8 mouse cellular contexts compared by ENCODE assay signal in the genomic region with DNA sequence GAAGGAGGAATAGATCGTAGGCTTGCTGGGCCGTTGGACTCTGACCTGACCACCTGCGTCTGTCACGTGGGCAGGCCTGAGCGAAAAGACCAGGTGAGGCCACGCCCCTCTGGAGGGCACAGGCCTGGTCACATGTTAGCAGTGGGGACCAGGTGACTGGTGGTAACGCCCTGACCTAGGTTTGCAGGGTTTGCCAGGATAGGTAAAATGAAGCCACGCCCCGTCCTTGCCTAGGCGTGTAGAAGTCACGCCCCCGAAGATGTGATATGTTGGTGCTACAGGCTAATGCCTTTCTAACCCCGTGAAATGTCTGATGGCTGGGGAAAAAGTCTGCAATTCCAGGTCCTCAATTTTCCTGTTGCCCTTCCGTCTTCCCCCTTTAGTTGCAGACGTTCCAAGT. TPM values are rescaled to one million over a fixed set of nuclear protein-coding genes. Genes with fewer than 3 reads are reported as not detected.
DNase-seq lines count a peak whose midpoint lies in the region; ATAC-seq and TF ChIP-seq lines count a peak whose summit lies in the region.

No protein-coding gene starts in this region.

- intact Hi-C loops in left cerebral cortex, postnatal 10 days (cut with DNase I): loop anchor here (1.0 kb wide), 1 partner anchor 16 kb away; no protein-coding TSS in a partner anchor

- peak; percentile 43 for ATAC-seq in hindbrain, embryonic 16.5 days
- ATAC-seq in liver, embryonic 11.5 days (replicated peaks; ENCODE audit: low FRiP score): peak; percentile 57
- 0 out of 2 replicates have a peak, but pooled peaks have one; percentile 5 for ATAC-seq in monocyte, adult 5-6 weeks (replicated peaks; ENCODE audit: insufficient number of reproducible peaks, low FRiP score, low TSS enrichment, poor library complexity, severe bottlenecking)

- no peaks in the 10 kb centered on the region for H3K27me3 ChIP-seq in testis, adult 2 months (ENCODE audit: control insufficient read depth, insufficient read depth, low read length)
- peaks cover 47% of the 10 kb centered on the region for H3K27me3 ChIP-seq in embryonic facial prominence, embryonic 10.5 days (replicated peaks; ENCODE audit: low read depth, poor library complexity, severe bottlenecking)
- H3K27me3 ChIP-seq in hindbrain, embryonic 16.5 days (replicated peaks; ENCODE audit: control insufficient read depth, insufficient read depth, low read length): peaks cover 7% of the 10 kb centered on the region
- H3K27me3 ChIP-seq in liver, embryonic 11.5 days (replicated peaks; ENCODE audit: control insufficient read depth, insufficient read depth, low read length): 0 out of 2 replicates have a peak, but pooled peaks cover 3% of the 10 kb centered on the region

- peak overlapping the region; percentile 93 for H3K4me2 ChIP-seq in hindbrain, embryonic 16.5 days (ENCODE audit: low read length)
- H3K4me2 ChIP-seq in liver, embryonic 11.5 days: peak overlapping the region; percentile 93

- no peak for TF ChIP-seq POLR2A in testis, adult 2 months (IDR thresholded peaks at IDR 0.05; ENCODE audit: control insufficient read depth, low read depth, low read length)

- no peaks in the 10 kb centered on the region for H3K36me3 ChIP-seq in testis, adult 2 months (ENCODE audit: control insufficient read depth, insufficient read depth, low read length)
- H3K36me3 ChIP-seq in embryonic facial prominence, embryonic 10.5 days (replicated peaks): 0 out of 2 replicates have a peak, but pooled peaks cover 8% of the 10 kb centered on the region
- H3K36me3 ChIP-seq in hindbrain, embryonic 16.5 days (ENCODE audit: control insufficient read depth, insufficient read depth, low read length): no peaks in the 10 kb centered on the region
- H3K36me3 ChIP-seq in liver, embryonic 11.5 days (ENCODE audit: control insufficient read depth, insufficient read depth, low read length): no peaks in the 10 kb centered on the region

- WGBS in embryonic facial prominence, embryonic 10.5 days: 2% methylated on average over 15 of the region's 15 CpGs
- WGBS in hindbrain, embryonic 16.5 days: 3% methylated on average over 15 of the region's 15 CpGs
- 2% methylated on average over 15 of the region's 15 CpGs for WGBS in liver, embryonic 11.5 days

- H3K9ac ChIP-seq in hindbrain, embryonic 16.5 days (ENCODE audit: low read depth, low read length): peak overlapping the region; percentile 84
- H3K9ac ChIP-seq in liver, embryonic 11.5 days (ENCODE audit: low read depth, low read length): peak overlapping the region; percentile 68

- H3K4me1 ChIP-seq in testis, adult 2 months (ENCODE audit: control insufficient read depth, insufficient read depth, low read length): peaks cover 32% of the 10 kb centered on the region
- peaks cover 36% of the 10 kb centered on the region for H3K4me1 ChIP-seq in embryonic facial prominence, embryonic 10.5 days
- peaks cover 7% of the 10 kb centered on the region for H3K4me1 ChIP-seq in hindbrain, embryonic 16.5 days (ENCODE audit: control insufficient read depth, insufficient read depth, low read depth, low read length)
- peaks cover 23% of the 10 kb centered on the region for H3K4me1 ChIP-seq in liver, embryonic 11.5 days (replicated peaks; ENCODE audit: control insufficient read depth, insufficient read depth, low read length)

- H3K9me3 ChIP-seq in embryonic facial prominence, embryonic 10.5 days: no peaks in the 10 kb centered on the region
- no peaks in the 10 kb centered on the region for H3K9me3 ChIP-seq in hindbrain, embryonic 16.5 days (ENCODE audit: control insufficient read depth, low read length)
- no peaks in the 10 kb centered on the region for H3K9me3 ChIP-seq in liver, embryonic 11.5 days (ENCODE audit: control insufficient read depth, low read length)

- H3K4me3 ChIP-seq in testis, adult 2 months (ENCODE audit: control insufficient read depth, low read depth, low read length): peak overlapping the region; percentile 85
- peak overlapping the region; percentile 71 for H3K4me3 ChIP-seq in embryonic facial prominence, embryonic 10.5 days
- peak overlapping the region; percentile 59 for H3K4me3 ChIP-seq in hindbrain, embryonic 16.5 days (ENCODE audit: low read length)
- peak overlapping the region; percentile 67 for H3K4me3 ChIP-seq in liver, embryonic 11.5 days (ENCODE audit: low read depth, low read length)

- DNase-seq in testis, postnatal 10 days (ENCODE audit: low spot score): no peak
- DNase-seq in embryonic facial prominence, embryonic 10.5 days (ENCODE audit: low spot score): peak; percentile 73
- no peak for DNase-seq in liver, embryonic 11.5 days (ENCODE audit: low spot score)
- no peak for DNase-seq in left cerebral cortex, postnatal 10 days (ENCODE audit: extremely low spot score in 1 of 2, low spot score in 2 of 2)
- DNase-seq in adrenal gland, adult 2 months: no peak

- peak overlapping the region; percentile 48; the same call in 1 of the 2 replicates for H3K27ac ChIP-seq in testis, adult 2 months (ENCODE audit: control insufficient read depth, insufficient read depth, low read depth, low read length)
- H3K27ac ChIP-seq in embryonic facial prominence, embryonic 10.5 days (replicated peaks): peak overlapping the region; percentile 90
- H3K27ac ChIP-seq in hindbrain, embryonic 16.5 days (ENCODE audit: low read depth, low read length): peak overlapping the region; percentile 68
- peak overlapping the region; percentile 71 for H3K27ac ChIP-seq in liver, embryonic 11.5 days (ENCODE audit: low read depth, low read length)

- no peak for TF ChIP-seq CTCF in testis, adult 2 months (IDR thresholded peaks at IDR 0.05; ENCODE audit: control insufficient read depth, insufficient read depth, insufficient replicate concordance, low read depth, low read length)

RNA-seq across cellular contexts. Expression of gene Hook2, which starts 0.4 kb away (rescaled TPM):
- polyA plus RNA-seq in testis, adult 2 months (2012; rRNA removed): 55.4 and 62.0 TPM in 2 replicates
- polyA plus RNA-seq in embryonic facial prominence, embryonic 10.5 days (2016; fragmentation: Nextera tagmentation; extraction: Ambion mirVana): 19.5 and 20.0 TPM in 2 replicates
- 37.9 and 39.6 TPM in 2 replicates for polyA plus RNA-seq in hindbrain, embryonic 16.5 days (2015; fragmentation: Nextera tagmentation; extraction: Ambion mirVana)
- polyA plus RNA-seq in liver, embryonic 11.5 days (2014; fragmentation: Nextera tagmentation; extraction: Ambion mirVana): 15.5 and 16.7 TPM in 2 replicates
- 4.2 to 8.7 TPM (median 4.5 TPM) in 3 replicates for total RNA-seq in monocyte, adult 5-6 weeks (2017)
- 10 to 100 TPM; 13.4 to 13.9 TPM for total RNA-seq in left cerebral cortex, postnatal 10 days (2021)
- 1 to 10 TPM; 6.1 to 6.2 TPM for total RNA-seq in adrenal gland, adult 2 months (2021)
- 6.5 and 6.7 TPM in 2 replicates for polyA plus RNA-seq in adrenal gland, adult 2 months (2012; rRNA removed)

RNA-seq across cellular contexts. Expression of gene Junb, which starts 12.3 kb away (rescaled TPM):
- 5.7 and 9.3 TPM in 2 replicates for polyA plus RNA-seq in testis, adult 2 months (2012; rRNA removed)
- 6.6 and 6.7 TPM in 2 replicates for polyA plus RNA-seq in embryonic facial prominence, embryonic 10.5 days (2016; fragmentation: Nextera tagmentation; extraction: Ambion mirVana)
- 4.3 and 5.3 TPM in 2 replicates for polyA plus RNA-seq in hindbrain, embryonic 16.5 days (2015; fragmentation: Nextera tagmentation; extraction: Ambion mirVana)
- polyA plus RNA-seq in liver, embryonic 11.5 days (2014; fragmentation: Nextera tagmentation; extraction: Ambion mirVana): 21.1 and 23.2 TPM in 2 replicates
- total RNA-seq in monocyte, adult 5-6 weeks (2017): 405 to 735 TPM (median 444 TPM) in 3 replicates
- 10 to 100 TPM; 29.9 to 33.0 TPM for total RNA-seq in left cerebral cortex, postnatal 10 days (2021)
- total RNA-seq in adrenal gland, adult 2 months (2021): 10 to 100 TPM; 37.0 to 90.7 TPM
- polyA plus RNA-seq in adrenal gland, adult 2 months (2012; rRNA removed): 78.9 and 91.4 TPM in 2 replicates

RNA-seq across cellular contexts. Expression of gene Rnaseh2a, which starts 21.3 kb away (rescaled TPM):
- polyA plus RNA-seq in testis, adult 2 months (2012; rRNA removed): 1,424 and 1,585 TPM in 2 replicates
- polyA plus RNA-seq in embryonic facial prominence, embryonic 10.5 days (2016; fragmentation: Nextera tagmentation; extraction: Ambion mirVana): 147 and 148 TPM in 2 replicates
- polyA plus RNA-seq in hindbrain, embryonic 16.5 days (2015; fragmentation: Nextera tagmentation; extraction: Ambion mirVana): 55.8 and 57.5 TPM in 2 replicates
- polyA plus RNA-seq in liver, embryonic 11.5 days (2014; fragmentation: Nextera tagmentation; extraction: Ambion mirVana): 195 and 197 TPM in 2 replicates
- 43.9 to 58.8 TPM (median 58.1 TPM) in 3 replicates for total RNA-seq in monocyte, adult 5-6 weeks (2017)
- total RNA-seq in left cerebral cortex, postnatal 10 days (2021): 10 to 100 TPM; 41.0 to 44.2 TPM
- 100 to 1,000 TPM in 1 of 2 experiments, 10 to 100 TPM in 1; 87.7 to 112 TPM for total RNA-seq in adrenal gland, adult 2 months (2021)
- polyA plus RNA-seq in adrenal gland, adult 2 months (2012; rRNA removed): 61.7 and 76.6 TPM in 2 replicates

RNA-seq across cellular contexts. Expression of gene Prdx2, which starts 21.4 kb away (rescaled TPM):
- polyA plus RNA-seq in testis, adult 2 months (2012; rRNA removed): 59.6 and 68.5 TPM in 2 replicates
- 1,193 and 1,272 TPM in 2 replicates for polyA plus RNA-seq in embryonic facial prominence, embryonic 10.5 days (2016; fragmentation: Nextera tagmentation; extraction: Ambion mirVana)
- polyA plus RNA-seq in hindbrain, embryonic 16.5 days (2015; fragmentation: Nextera tagmentation; extraction: Ambion mirVana): 1,040 and 1,063 TPM in 2 replicates
- polyA plus RNA-seq in liver, embryonic 11.5 days (2014; fragmentation: Nextera tagmentation; extraction: Ambion mirVana): 1,398 and 1,409 TPM in 2 replicates
- 153 to 207 TPM (median 196 TPM) in 3 replicates for total RNA-seq in monocyte, adult 5-6 weeks (2017)
- total RNA-seq in left cerebral cortex, postnatal 10 days (2021): 100 to 1,000 TPM; 507 to 518 TPM
- 100 to 1,000 TPM; 671 to 700 TPM for total RNA-seq in adrenal gland, adult 2 months (2021)
- 181 and 240 TPM in 2 replicates for polyA plus RNA-seq in adrenal gland, adult 2 months (2012; rRNA removed)

RNA-seq across cellular contexts. Expression of gene Gm49661, which starts 21.6 kb away (rescaled TPM):
- 477 and 542 TPM in 2 replicates for polyA plus RNA-seq in testis, adult 2 months (2012; rRNA removed)
- not detected in 2 replicates for polyA plus RNA-seq in embryonic facial prominence, embryonic 10.5 days (2016; fragmentation: Nextera tagmentation; extraction: Ambion mirVana)
- polyA plus RNA-seq in hindbrain, embryonic 16.5 days (2015; fragmentation: Nextera tagmentation; extraction: Ambion mirVana): not detected in 2 replicates
- not detected in 2 replicates for polyA plus RNA-seq in liver, embryonic 11.5 days (2014; fragmentation: Nextera tagmentation; extraction: Ambion mirVana)
- not detected in 3 replicates for total RNA-seq in monocyte, adult 5-6 weeks (2017)
- not detected for total RNA-seq in left cerebral cortex, postnatal 10 days (2021)
- 1 to 10 TPM; 2.1 to 2.4 TPM for total RNA-seq in adrenal gland, adult 2 months (2021)
- polyA plus RNA-seq in adrenal gland, adult 2 months (2012; rRNA removed): 2.1 TPM in 1 of 2 replicates, not detected in the other

Comparison
In these comparisons a context has a peak if more than half of its experiments do, and no peak if none do; other contexts are left out.
1. ATAC-seq: peak in every context shown above with its lines; median percentile 57 in liver, embryonic 11.5 days; 43 in hindbrain, embryonic 16.5 days; 5 in monocyte, adult 5-6 weeks.